Mouse (Mus musculus): ENCODE data around the gene Uqcc2.

GRCm38 (mm10) chr17:27125185-27125584 is 8.5 kb downstream of the Uqcc2 start:
- TF ChIP-seq POLR2A (IDR thresholded peaks at IDR 0.05; ENCODE audit: low read depth, low read length) (no peak), CTCF (IDR thresholded peaks at IDR 0.05; ENCODE audit: extremely low read depth, insufficient read depth, insufficient read length, insufficient replicate concordance) (peak; percentile 92)
